Mouse (Mus musculus) CH12.LX (cell line): ENCODE measurements at regions not wholly inside any gene's neighbourhood (a gene's known extent, or its start where the extent isn't known, plus 50 kb on each side); places are given as distances from the start of the nearest gene placed in this dataset.
"Not testable (repeated sequence)": the region's sequence is repeated elsewhere in the genome, so short reads cannot be mapped to it uniquely, and the experiment has no call there.

Experiments
- DNase-seq: peaks from one replicate; pipeline ENCODE4 v3.0.0-alpha.2; 2013; ENCODE audit errors: extremely low read depth
- H3K27ac ChIP-seq: 2 replicates; pipeline ENCODE4 v1.5.1; 2012; ENCODE audit warnings: low read depth, mild to moderate bottlenecking, control low read depth, moderate library complexity; ENCODE audit not compliant: insufficient read depth
- H3K27me3 ChIP-seq: replicated peaks from 2 replicates; pipeline ENCODE3; 2012; ENCODE audit warnings: inconsistent platforms
- H3K36me3 ChIP-seq, 2 experiments: replicated peaks in 1 of 2; 2 replicates each; pipeline versions ENCODE3 to v1.6.1; 2012; ENCODE audit warnings: inconsistent platforms in 1 of 2, low read length in 1 of 2, mild to moderate bottlenecking in 1 of 2, mixed read lengths in 1 of 2, moderate library complexity in 1 of 2; ENCODE audit not compliant: control insufficient read depth in 1 of 2, insufficient read depth in 1 of 2
- H3K4me1 ChIP-seq, 2 experiments: 2 replicates each; pipeline ENCODE4 v1.6.1; 2012; ENCODE audit warnings: inconsistent platforms in 1 of 2, moderate library complexity in 1 of 2; ENCODE audit not compliant: insufficient read depth in 2 of 2, control insufficient read depth in 1 of 2
- H3K4me2 ChIP-seq: 2 replicates; pipeline ENCODE4 v1.6.1; 2012; ENCODE audit warnings: low read depth, mild to moderate bottlenecking, control low read depth; ENCODE audit not compliant: poor library complexity, insufficient read depth, severe bottlenecking
- H3K4me3 ChIP-seq, 3 experiments: fragments of 150-350 bp in 1 of 3; sonication (generic) in 1 of 3; replicated peaks in 1 of 3; 2 replicates each; pipeline versions ENCODE3 to v1.5.1; 2011 to 2012; ENCODE audit warnings: low read depth in 2 of 3, low read length in 2 of 3, mild to moderate bottlenecking in 2 of 3, moderate library complexity in 2 of 3, control low read depth in 1 of 3, improper control_type of control experiment in 1 of 3, inconsistent platforms in 1 of 3, mixed read lengths in 1 of 3; ENCODE audit not compliant: poor library complexity in 1 of 3
- H3K79me2 ChIP-seq: replicated peaks from 2 replicates; pipeline ENCODE4 v1.6.1; 2012; ENCODE audit warnings: mild to moderate bottlenecking, moderate library complexity; ENCODE audit not compliant: control insufficient read depth, poor library complexity, insufficient read depth, severe bottlenecking; ENCODE audit errors: extremely low read depth
- H3K9ac ChIP-seq: 2 replicates; pipeline ENCODE4 v1.6.1; 2012; ENCODE audit warnings: low read depth, mild to moderate bottlenecking, control low read depth, moderate library complexity; ENCODE audit not compliant: insufficient read depth
- H3K9me3 ChIP-seq: replicated peaks from 2 replicates; pipeline ENCODE3; 2012; ENCODE audit warnings: low read length, inconsistent platforms, mixed read lengths
- ELF1 ChIP-seq: IDR thresholded peaks from 2 replicates; pipeline ENCODE4 v1.6.1; 2014; ENCODE audit warnings: low read depth, mild to moderate bottlenecking, inconsistent platforms, low read length, improper control_type of control experiment
- EP300 ChIP-seq: IDR thresholded peaks from 2 replicates; pipeline ENCODE4 v1.6.1; 2011; ENCODE audit warnings: low read length, improper control_type of control experiment
- ETS1 ChIP-seq: conservative IDR thresholded peaks from 2 replicates; pipeline ENCODE4 v1.6.1; 2012; ENCODE audit warnings: low read depth, mild to moderate bottlenecking, inconsistent platforms, low read length, improper control_type of control experiment, moderate library complexity
- HCFC1 ChIP-seq: IDR thresholded peaks from 2 replicates; pipeline ENCODE4 v1.6.1; 2012; ENCODE audit warnings: low read depth, mild to moderate bottlenecking, inconsistent platforms, low read length, improper control_type of control experiment
- IRF4 ChIP-seq: IDR thresholded peaks from 2 replicates; pipeline ENCODE4 v1.6.1; 2014; ENCODE audit warnings: low read depth, mild to moderate bottlenecking, inconsistent platforms, low read length, improper control_type of control experiment
- JUND ChIP-seq: conservative IDR thresholded peaks from 2 replicates; pipeline ENCODE4 v1.6.1; 2011; ENCODE audit warnings: low read depth, low read length, improper control_type of control experiment
- MAFK ChIP-seq: IDR thresholded peaks from 2 replicates; pipeline ENCODE4 v1.6.1; 2011; ENCODE audit warnings: low read length, improper control_type of control experiment; ENCODE audit not compliant: insufficient replicate concordance
- MAZ ChIP-seq: IDR thresholded peaks from 2 replicates; pipeline ENCODE4 v1.6.1; 2012; ENCODE audit warnings: low read depth, mild to moderate bottlenecking, inconsistent platforms, low read length, improper control_type of control experiment, moderate library complexity
- MEF2A ChIP-seq: IDR thresholded peaks from 2 replicates; pipeline ENCODE4 v1.6.1; 2014; ENCODE audit warnings: low read depth, mild to moderate bottlenecking, inconsistent platforms, low read length, improper control_type of control experiment, borderline replicate concordance
- POLR2A ChIP-seq: IDR thresholded peaks from 2 replicates; pipeline ENCODE4 v1.6.1; 2011; ENCODE audit warnings: low read depth, mild to moderate bottlenecking, improper control_type of control experiment, low read length
- SIN3A ChIP-seq: IDR thresholded peaks from 2 replicates; pipeline ENCODE4 v1.6.1; 2012; ENCODE audit warnings: low read length, improper control_type of control experiment, inconsistent platforms
- SMC3 ChIP-seq: IDR thresholded peaks from 2 replicates; pipeline ENCODE4 v1.6.1; 2011; ENCODE audit warnings: low read depth, low read length, improper control_type of control experiment
- TBP ChIP-seq: conservative IDR thresholded peaks from 2 replicates; pipeline ENCODE4 v1.6.1; 2011; ENCODE audit warnings: low read depth, low read length, improper control_type of control experiment
- USF2 ChIP-seq: conservative IDR thresholded peaks from 2 replicates; pipeline ENCODE4 v1.6.1; 2011; ENCODE audit warnings: low read depth, low read length, improper control_type of control experiment
- ZC3H11A ChIP-seq: IDR thresholded peaks from 2 replicates; pipeline ENCODE4 v1.6.1; 2012; ENCODE audit warnings: low read depth, mild to moderate bottlenecking, inconsistent platforms, low read length, improper control_type of control experiment
- dilution Hi-C: fragments of 300-500 bp; cut with MboI; formaldehyde crosslinking; loops from 2 replicates; pipeline ENCODE4 v1.14.3; 2020; ENCODE audit warnings: low sequenced_read_pairs; ENCODE audit not compliant: extremely low pct_unique_long_range_greater_than_20kb, extremely low pct_ligation_motif_present
- in situ Hi-C: fragments of 300-500 bp; cut with MboI; formaldehyde crosslinking; loops from 3 replicates; pipeline ENCODE4 v1.14.3; 2019; ENCODE audit warnings: low sequenced_read_pairs, low pct_ligation_motif_present, low pct_unique_long_range_greater_than_20kb, mixed read lengths

GRCm38 (mm10) chr4:35300848-35301247, 74.9 kb upstream of the C9orf72 start:
- dilution Hi-C loops = no loop called here
- Histone ChIP-seq H3K4me1 (no peaks in the 10 kb centered on the region), H3K9ac (no peak overlapping the region), H3K9me3 (no peaks in the 10 kb centered on the region), H3K27me3 (no peaks in the 10 kb centered on the region), H3K27ac (no peak overlapping the region), H3K4me3 (no peak overlapping the region), H3K36me3 (no peaks in the 10 kb centered on the region), H3K4me2 (no peak overlapping the region), H3K79me2 (no peaks in the 10 kb centered on the region)
- in situ Hi-C loops = loop anchor here (10.0 kb wide), 1 partner anchor 346 kb away; no protein-coding TSS in a partner anchor
- no peak for DNase-seq
- no peak for TF ChIP-seq ELF1
- TF ChIP-seq, all 38 proteins: peak for 0

GRCm38 (mm10) chr4:35300374-35300773, 74.4 kb upstream of the C9orf72 start:
- in situ Hi-C loops = loop anchor here (10.0 kb wide), 1 partner anchor 346 kb away; no protein-coding TSS in a partner anchor
- H3K27ac ChIP-seq, H3K4me1 ChIP-seq, dilution Hi-C loops, H3K36me3 ChIP-seq, H3K79me2 ChIP-seq, DNase-seq, H3K4me3 ChIP-seq, H3K9ac ChIP-seq, H3K9me3 ChIP-seq, H3K4me2 ChIP-seq, H3K27me3 ChIP-seq: not testable (repeated sequence)

DNA sequence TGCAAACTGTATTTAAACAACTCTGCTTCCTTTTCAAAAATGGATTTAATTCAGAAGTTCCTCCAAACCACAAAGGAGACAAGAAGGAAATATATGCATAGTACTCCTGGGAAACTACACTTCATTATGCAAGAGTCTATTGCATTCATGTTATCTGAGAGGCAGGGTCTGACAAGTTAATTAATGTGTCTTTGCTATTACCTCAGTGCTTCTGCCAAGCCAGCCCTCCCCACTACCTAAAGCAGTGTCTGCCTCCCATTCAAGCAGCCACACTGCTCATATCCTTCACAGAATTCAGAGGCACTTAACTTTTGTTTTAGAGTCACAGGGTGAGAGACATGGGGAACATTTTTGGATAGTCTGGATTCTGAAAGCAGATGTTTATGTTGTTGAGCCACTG, 58.6 kb upstream of the C9orf72 start:
- in situ Hi-C loops = no loop called here
- Histone ChIP-seq H3K4me3 (no peak overlapping the region), H3K9me3 (peaks cover 8% of the 10 kb centered on the region), H3K4me1 (no peaks in the 10 kb centered on the region), H3K79me2 (no peaks in the 10 kb centered on the region), H3K36me3 (no peaks in the 10 kb centered on the region), H3K27ac (no peak overlapping the region), H3K9ac (no peak overlapping the region), H3K27me3 (no peaks in the 10 kb centered on the region), H3K4me2 (no peak overlapping the region)
- TF ChIP-seq MAZ = no peak
- no peak for TF ChIP-seq MAFK
- TF ChIP-seq POLR2A = no peak
- TF ChIP-seq SMC3 = no peak
- TF ChIP-seq JUND = no peak
- TF ChIP-seq ZC3H11A = no peak
- no peak for TF ChIP-seq USF2
- TF ChIP-seq MEF2A = no peak
- TF ChIP-seq EP300 = no peak
- no peak for TF ChIP-seq IRF4
- no peak for TF ChIP-seq SIN3A
- TF ChIP-seq TBP = no peak
- TF ChIP-seq HCFC1 = no peak
- TF ChIP-seq ETS1 = no peak
- DNase-seq = no peak
- dilution Hi-C loops = no loop called here
